Mouse (Mus musculus) testis, postnatal 14 days (tissue): Measurements from ENCODE around the gene Ifrd1.
"Not testable (repeated sequence)": the region's sequence is repeated elsewhere in the genome, so short reads cannot be mapped to it uniquely, and the experiment has no call there.

Source experiments
- DNase-seq: peaks from one replicate; pipeline ENCODE4 v3.0.0; 2021; ENCODE audit warnings: low spot score

Ifrd1 gene

DNA sequence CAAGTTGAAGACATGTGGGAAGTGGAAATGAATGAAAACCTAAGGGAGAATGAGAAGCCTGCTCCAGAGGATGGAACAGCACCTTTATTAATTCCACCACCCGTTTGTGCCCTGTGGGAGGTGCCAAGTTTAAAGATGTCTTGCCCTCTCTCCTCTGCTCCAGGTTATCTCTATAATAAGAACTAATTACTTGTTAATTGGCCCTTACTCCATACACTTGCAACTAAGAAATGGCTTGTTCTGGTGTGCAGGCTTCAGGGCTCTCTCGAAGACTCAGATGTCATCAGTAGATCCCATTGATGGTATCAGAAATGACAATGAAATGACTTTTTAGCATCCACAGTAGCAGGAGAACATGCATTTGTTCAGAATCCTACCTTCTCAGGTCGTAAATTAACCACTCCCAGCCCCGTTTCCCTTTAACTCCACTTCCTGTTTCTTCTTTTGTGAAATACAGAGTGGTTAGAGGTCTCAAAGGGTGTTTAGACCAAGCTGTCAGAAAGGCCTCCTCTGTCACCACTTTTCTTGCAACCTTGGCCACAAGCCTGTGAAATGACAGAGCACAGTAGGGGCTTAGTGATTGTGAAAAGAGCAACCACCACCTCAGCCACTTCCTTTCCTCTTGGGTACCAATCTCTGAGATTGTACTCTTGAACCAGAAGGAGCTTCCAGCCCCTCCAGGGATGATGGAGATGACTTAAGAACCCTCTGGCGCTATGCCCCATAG, at the start of gene Ifrd1:
Ifrd1 (minus strand) TSS at position 51 of the 727 bp plus-strand sequence.
- no peak for DNase-seq

DNA sequence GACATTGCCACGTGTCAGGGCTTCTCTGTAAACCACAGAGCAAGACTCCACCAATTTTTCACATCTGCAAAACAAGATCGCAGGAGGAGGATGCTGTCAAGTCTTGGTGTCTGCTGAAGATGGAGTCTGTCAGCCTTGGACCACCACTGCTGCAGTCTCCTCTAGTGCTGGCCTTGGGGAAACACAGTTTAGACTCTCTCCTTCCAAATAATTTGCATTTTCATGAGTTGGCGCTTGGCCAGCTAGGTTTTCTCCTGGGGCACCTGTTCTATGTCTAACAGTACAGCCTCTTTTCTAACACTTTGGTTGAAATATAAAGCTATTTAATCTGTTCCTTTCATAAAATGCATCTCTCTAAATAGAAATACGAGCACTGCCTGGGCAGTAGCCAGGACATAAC, 38.2 kb upstream of the Ifrd1 start:
- DNase-seq, result no peak

DNA sequence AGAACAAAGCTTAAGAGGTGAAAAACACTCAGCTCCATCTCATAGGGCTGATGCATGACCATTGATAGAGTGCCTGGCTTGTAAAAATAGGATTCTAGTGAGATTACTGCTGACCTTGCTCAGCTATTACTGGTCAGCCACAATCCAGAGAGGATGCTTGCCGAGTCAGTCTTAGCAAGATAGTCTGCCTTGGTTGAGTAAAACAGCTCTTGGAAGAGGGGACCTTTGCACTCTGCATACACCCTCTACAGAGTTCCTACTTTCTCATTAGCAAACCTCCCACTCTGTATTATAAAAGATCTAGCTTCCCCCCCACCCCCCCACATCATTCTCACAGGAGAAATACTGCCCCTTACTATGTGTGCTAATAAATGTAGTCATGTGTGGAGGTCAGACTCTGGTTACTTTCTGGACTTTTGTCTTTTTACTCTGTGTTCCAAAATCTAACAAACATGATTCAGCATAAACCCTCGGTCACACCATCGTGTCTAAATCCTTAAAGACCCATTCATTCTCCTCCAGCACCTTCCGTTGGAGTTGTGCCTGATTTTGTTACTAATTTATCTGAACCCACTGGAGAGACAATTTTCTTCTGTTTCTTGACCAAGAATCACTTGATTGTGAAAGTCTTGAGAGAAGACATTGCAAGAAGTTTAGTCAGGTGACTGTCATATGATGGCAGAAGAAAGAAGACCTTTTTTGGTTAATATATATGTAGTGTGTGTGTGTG, 32.5 kb upstream of the Ifrd1 start:
- DNase-seq, result no peak

DNA sequence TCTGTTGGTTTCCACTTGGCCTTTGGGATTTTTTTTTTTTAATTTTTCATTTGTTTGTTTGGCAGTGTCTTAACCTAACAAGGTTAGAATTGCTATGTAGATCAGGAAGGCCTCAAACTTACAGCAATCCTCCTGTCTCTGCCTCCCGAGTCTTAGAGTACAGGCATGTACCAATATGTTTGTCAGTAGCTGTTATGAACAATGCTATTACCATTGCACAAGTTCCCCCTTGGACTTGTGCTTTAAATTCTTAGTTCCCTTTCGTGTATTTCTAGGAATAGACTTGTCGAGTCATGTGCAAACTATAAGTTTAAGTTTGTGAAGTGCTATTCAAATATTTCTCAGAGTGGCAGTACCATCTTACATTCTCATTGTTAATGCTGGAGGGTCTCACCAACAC, 29.3 kb upstream of the Ifrd1 start:
- DNase-seq, result no peak

DNA sequence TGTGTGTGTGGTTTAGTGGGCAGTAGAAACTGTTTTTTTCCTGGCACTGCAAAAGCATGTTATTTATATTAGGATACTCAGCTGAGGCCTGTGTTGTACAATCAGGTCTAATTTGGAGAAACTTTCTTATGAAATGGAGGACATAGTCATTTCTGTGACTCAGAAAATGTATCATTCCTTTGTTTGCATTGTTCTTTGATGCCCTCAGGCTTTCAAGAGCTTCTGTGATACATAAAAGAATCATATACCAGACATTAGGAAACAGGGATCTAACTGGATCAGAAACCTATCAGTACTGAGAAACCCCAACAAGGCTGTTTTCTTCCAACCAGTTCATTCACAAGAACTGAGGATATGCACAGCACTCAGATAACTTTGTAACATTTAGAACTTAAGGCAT, 26.6 kb upstream of the Ifrd1 start:
- DNase-seq, result no peak

DNA sequence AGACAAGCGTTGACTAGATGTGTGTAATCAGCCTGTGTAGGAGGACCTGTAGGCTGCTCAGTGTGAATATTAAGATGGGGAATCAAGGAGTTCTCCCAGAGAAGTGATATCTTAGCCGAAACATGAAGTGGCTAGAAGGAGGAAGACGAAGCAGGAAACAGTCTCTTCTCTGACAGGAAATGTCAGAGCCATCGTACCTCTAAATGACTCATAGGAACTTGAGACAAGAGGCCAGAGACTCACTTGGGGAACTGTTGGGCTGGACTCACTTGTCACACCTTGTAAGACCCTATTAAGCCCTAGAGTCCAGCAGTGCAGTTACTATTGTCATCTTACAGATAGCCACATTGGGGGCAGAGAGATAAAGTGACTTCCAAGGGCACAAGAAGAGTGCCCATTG, 25.0 kb upstream of the Ifrd1 start:
- no peak for DNase-seq

DNA sequence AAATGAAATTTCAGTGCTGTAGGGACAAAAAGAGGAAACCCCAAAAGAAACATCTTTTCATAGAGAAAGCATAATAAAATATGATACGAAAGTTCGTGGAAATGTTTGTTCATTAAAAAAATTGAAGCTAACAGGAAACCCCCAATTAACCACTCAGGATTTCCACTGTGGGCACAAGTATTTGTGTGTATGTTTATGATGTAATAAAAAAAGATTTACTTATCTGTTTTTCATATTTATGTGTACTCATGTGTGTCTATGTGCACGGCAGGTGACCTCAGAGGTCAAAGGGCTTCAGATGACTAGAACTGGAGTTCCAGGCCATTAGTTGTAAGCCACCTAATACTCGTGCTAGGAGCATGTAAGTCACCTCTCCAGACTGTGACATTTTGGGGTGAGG, 24.4 kb upstream of the Ifrd1 start:
- no peak for DNase-seq

DNA sequence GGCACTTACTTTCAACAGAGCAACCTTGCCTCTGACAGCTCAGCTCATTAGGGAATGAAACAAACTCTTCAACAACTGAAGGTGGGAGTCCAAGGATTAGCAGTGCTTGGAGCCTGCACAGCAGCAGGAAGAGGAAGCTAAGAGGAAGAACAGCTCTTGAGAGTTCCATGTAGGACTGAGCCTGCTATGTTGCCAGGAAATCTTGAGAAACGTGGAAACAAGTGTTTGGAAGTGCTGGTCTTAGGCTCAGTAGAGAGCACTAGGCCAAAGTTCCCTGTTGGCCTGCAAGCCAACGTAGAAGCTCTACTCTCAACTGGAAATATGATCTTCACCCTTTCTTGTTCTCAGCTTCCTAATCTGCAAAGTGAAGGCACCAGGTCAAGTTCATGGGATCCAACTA, 20.0 kb upstream of the Ifrd1 start:
- DNase-seq, result no peak

DNA sequence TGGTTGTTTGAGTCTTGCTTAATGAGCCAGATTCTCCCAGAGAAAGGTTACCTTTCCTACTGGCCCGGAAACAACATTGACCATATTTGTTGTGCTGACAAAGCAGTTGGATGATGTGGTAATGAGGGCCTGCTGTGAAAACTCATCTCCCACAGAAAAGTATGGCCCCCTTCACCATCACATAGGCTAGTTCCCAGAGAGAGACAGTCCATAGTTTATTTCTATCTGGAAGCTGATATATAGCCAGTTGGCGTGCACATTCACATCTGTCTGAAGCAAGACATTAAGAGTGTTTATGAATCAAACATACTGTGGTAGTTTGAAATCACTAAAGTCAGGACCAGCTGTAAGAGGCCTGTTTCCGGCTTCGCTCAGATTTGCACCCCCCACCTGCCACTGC, 15.4 kb upstream of the Ifrd1 start:
- DNase-seq, result no peak

DNA sequence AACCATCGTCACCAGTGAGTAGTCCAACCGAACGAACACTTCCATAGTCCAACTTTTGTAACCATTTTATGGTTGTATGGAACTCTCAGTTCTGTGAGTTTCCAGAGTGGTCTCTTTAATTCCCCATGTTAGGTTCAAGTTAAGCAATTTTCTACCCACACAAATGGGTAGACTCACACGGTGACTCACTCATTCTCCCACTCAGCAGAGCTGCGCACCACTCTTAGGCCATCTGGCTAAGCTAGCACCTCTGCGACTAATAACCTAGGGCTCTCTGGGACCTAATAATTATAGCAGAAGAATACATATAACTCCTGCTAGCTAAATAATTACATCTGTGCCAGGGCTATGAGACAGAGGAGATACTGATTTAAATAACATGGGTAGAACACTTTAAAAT, 14.7 kb upstream of the Ifrd1 start:
- no peak for DNase-seq

DNA sequence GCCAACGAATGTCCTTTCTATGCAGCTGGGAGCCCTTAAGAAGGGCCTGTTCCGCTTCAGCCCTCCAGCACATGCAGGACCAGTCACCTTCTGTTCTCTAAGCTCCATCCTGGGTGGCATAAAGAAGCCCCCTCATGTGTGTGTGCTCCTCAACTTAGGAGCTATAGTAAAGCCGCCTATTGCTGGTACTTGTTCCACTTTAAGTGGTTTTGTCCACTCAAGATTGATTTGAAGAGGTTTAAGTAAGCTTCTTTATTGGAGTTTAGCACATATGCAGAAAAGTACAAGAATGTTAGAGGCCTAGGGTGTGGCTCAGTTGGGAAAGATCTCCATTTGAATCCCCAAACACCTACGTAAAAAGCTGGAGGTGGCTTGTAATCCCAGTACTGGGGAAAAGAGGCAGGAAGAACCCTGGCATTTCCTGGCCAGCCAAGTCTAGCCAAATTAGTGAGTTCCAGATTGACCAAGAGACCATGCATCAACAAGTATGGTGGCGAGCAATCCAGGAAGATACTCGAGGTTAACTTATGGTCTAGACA, 10.2 kb upstream of the Ifrd1 start:
- DNase-seq, result no peak

DNA sequence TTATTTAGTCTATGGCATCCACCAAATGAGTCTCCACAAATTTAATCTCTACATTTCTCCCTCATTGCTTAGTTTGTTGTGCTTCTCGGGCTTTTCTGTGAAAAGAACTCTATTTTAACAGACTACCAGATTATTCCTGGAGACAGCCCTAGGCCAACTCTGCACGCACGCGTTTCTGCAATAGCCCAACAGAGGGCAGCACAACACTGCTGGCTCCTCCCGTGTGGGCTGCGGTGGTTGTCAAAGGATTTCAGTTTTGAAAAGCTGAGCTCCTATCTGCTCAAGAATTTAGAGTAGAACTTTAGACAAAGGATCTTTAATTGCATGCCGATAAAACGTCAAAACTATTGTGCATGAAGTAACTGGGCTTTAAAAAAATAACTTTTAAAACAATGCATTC, 8.9 kb upstream of the Ifrd1 start:
- DNase-seq, result peak; percentile 48

DNA sequence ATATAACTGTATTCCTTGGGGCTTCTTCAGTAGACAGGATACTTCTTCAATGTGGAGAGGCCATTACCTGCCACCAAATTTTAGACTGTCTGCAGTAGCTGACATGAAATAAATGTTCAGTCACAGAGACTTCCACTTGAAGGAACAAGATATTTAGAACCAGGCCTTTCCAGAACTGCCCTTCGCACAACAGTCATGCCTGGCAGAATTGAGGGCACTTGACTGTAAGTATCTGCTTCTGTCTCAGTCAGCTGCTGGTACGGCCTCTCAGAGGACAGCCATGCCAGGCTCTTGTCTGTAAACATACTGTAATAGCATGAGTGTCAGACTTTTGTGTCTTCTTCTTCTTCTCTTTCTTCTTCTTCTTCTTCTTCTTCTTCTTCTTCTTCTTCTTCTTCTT, 8.2 kb upstream of the Ifrd1 start:
- DNase-seq, result no peak

DNA sequence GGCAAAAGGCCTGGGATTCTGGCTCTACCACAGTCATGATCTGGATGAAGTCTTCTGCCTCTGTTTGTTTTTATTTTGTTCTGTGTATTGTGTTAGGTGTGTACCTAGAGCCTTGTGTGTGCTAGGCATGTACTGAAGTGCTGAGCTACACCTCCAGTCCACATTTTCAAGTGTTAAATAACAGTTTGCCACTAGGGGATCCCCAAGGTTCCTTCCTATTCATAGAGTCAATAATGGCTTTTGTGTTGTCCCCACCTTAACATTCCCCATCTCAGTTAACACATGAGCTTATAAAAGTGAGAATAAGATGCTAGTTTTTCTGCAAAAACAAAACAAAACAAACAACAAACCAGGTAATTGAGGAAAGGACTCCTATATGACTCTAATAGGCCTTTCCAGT, 7.7 kb upstream of the Ifrd1 start:
- DNase-seq, result no peak

DNA sequence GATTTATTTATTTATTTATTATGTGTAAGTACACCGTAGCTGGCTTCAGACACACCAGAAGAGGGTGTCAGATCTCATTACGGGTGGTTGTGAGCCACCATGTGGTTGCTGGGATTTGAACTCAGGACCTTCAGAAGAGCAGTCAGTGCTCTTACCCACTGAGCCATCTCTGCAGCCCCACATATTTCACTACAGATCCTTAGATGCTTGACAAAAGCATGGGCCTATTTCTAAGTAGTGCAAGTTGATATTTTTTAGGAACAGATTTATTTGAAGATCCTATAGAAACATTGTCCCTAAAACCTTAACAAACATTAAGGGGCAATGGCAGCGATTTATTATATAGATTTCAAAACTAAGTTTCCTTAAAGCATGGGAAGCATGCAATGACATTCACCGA, 7.0 kb upstream of the Ifrd1 start:
- not testable (repeated sequence) for DNase-seq

DNA sequence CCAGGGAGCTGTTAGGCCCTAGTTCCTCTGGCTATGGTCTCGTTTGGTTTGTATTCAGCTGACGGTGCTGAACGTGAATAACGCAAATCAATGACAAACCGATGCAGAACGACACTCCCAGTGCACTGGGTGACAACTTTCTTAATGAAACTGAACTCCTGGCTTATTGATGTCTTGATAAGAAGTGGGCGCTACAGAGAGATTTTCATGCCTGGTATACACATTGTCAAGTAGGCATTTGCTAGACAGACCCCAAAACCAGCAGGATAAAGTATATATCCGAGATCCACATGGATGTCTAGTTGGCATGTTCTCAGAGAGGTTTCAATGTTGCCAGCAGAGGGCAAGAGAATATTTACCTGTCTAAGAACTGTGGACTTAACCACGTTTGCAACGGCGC, 6.4 kb upstream of the Ifrd1 start:
- no peak for DNase-seq

DNA sequence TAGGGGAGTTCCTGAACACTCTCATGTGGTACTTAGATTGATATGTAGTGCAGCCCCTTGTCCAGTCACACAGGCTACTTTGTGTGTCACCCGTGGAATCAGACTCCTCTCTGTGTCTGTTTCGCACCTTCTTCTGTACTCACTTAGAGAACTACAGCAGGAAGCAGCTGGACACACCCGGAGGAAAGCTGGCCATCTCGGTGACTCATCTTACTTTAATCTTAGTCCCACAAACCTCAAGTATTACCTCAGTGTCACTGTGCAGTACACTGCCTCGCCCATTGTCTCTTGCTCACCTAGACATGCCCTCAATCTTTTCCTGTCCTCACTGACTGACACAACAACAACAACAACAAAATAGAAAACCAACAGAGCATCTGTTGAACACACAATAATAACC, 4.9 kb upstream of the Ifrd1 start:
- DNase-seq, result no peak

DNA sequence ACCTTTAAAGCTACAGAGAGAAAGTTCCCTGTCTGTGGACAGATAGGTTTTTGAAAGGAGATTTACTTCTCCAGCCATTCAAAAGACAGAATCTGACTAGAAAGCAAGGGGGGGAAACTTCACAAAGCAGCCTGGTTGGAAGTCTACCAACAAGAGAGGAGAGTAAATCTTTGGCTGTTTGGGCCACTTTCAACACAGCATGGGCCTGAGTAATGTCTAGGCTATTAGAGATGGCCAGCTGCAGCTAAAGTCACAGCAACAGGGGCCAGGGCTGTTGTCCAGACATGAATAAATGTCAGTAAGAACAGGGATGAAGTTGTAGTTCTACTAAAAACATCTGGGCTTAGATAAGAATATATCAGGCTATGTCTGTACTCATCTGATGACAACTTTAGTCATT, 2.0 kb upstream of the Ifrd1 start:
- no peak for DNase-seq

DNA sequence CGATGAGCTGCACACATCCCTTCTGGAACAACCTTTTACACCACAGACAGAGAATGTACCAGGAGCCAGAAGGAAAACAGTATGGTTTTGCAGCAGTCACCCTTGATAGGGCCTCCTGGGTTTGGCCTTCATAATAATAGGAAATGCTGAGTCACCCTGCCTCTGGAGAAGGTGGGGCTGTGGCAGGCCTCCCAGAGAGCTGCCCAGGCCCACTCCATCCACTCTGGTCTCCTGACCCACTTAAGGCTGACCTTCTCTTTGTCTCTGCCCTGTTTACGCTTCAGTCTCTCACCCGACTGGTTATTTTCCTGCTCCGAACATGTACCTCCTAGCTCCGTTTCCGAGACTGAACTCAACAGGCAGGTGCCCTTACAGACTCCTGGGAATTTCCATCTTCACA, 328 bp downstream of the Ifrd1 start:
- no peak for DNase-seq

DNA sequence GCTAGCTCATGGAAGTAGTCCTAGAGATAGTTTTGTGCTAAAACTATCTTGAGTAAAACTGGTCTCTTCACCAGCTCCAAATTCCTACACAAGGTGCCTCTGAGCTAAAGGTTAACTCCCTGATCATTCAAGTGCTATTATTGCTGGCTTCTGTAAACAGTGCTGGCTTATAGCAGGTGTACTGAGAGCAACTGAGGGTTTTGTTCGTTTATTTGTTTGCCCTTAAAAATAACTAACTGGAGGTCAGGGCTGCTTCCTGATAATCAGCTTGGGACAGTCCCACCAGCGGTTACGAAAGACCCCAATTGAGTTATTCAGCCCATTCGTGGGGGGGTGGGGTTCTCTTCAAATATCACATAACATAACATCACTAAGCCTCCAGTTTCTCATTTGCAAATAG, 920 bp downstream of the Ifrd1 start:
- no peak for DNase-seq

DNA sequence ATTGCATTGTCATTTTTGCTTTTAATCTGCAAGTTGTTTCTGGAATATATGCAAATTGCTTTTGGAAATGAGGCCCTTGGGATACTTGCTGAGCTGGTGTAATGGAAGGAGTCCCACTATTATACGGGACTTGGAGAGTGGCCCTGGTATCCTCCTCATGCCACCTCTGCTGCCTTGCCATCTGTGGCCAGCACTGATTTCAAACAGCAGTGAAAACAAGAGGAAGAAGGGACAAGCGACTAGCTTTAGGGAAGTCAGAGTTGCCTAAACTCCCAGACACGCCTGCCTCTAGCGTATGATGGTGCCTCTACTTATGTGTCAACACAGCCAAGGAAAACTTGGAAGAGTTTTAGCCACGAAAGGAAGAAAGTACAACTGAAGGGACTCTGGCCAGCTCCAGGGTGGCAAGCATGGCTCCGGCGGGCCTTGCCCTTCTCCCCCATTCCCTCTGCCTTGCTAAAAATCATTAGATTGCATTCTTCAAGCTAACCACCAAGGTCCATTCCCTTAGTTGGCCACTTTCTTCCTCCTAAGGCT, 2.8 kb downstream of the Ifrd1 start:
- DNase-seq, result no peak

DNA sequence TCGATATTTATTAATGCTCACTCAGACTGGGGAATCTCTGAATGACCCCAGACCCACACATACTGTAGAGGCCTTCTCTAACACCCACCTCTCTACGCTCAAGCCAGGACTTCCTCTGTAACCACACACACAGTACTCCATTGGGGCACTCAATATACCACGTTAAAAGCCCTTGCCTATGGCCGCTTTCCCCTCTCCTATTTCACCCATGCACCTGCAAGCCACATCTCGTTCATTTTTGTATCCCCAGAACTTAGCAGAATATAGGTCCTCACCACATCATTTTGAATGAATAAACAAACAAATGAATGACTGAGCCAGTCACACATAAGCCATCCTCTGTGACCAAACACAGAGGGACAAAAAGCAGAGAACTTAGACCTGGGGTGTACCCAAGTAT, 3.4 kb downstream of the Ifrd1 start:
- no peak for DNase-seq

DNA sequence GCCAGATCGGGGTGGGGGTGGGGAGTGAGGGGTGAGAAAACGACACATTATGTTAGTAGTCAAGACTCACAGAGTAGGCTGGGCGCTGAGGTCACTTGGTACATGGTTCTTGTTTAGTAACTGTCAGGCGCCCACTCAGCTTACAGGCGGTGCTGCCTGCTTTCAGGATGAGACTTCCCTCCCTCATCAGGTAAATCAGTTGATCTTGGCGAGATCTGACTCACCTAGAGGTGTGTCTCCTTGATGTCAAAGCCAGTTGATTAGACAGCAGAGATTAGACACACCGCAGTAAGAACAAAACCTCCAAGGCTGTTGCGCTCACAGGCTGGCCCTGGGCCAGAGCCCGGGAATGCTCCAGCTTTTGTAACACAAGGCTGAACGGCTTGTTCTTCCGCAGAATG, 4.5 kb downstream of the Ifrd1 start:
- peak; percentile 53 for DNase-seq
